Mouse (Mus musculus) CH12.LX (cell line): ENCODE measurements around the gene Bcl9l.

ENCODE experiments used
- CTCF ChIP-seq, 2 experiments: IDR thresholded peaks in 1 of 2; conservative IDR thresholded peaks in 1 of 2; 2 replicates each; pipeline ENCODE4 v1.5.1; 2011 to 2012; ENCODE audit warnings: low read depth in 2 of 2, low read length in 2 of 2, improper control_type of control experiment in 1 of 2, inconsistent platforms in 1 of 2, mild to moderate bottlenecking in 1 of 2, moderate library complexity in 1 of 2
- E2F4 ChIP-seq: IDR thresholded peaks from 2 replicates; pipeline ENCODE4 v1.6.1; 2011; ENCODE audit warnings: low read depth, low read length, improper control_type of control experiment; ENCODE audit not compliant: insufficient replicate concordance
- EP300 ChIP-seq: IDR thresholded peaks from 2 replicates; pipeline ENCODE4 v1.6.1; 2011; ENCODE audit warnings: low read length, improper control_type of control experiment
- ETS1 ChIP-seq: conservative IDR thresholded peaks from 2 replicates; pipeline ENCODE4 v1.6.1; 2012; ENCODE audit warnings: low read depth, mild to moderate bottlenecking, inconsistent platforms, low read length, improper control_type of control experiment, moderate library complexity
- MAX ChIP-seq: IDR thresholded peaks from 2 replicates; pipeline ENCODE4 v1.6.1; 2011; ENCODE audit warnings: low read length, improper control_type of control experiment
- MXI1 ChIP-seq: IDR thresholded peaks from 2 replicates; pipeline ENCODE4 v1.6.1; 2011; ENCODE audit warnings: mild to moderate bottlenecking, low read depth, low read length, improper control_type of control experiment
- NRF1 ChIP-seq: IDR thresholded peaks from 2 replicates; pipeline ENCODE4 v1.6.1; 2014; ENCODE audit warnings: low read depth, mild to moderate bottlenecking, inconsistent platforms, low read length, improper control_type of control experiment, moderate library complexity
- POLR2A ChIP-seq: IDR thresholded peaks from 2 replicates; pipeline ENCODE4 v1.6.1; 2011; ENCODE audit warnings: low read depth, mild to moderate bottlenecking, improper control_type of control experiment, low read length
- POLR2AphosphoS2 ChIP-seq: IDR thresholded peaks from 2 replicates; pipeline ENCODE4 v1.6.1; 2011; ENCODE audit warnings: low read depth, low read length, improper control_type of control experiment
- RCOR1 ChIP-seq: conservative IDR thresholded peaks from 2 replicates; pipeline ENCODE4 v1.6.1; 2012; ENCODE audit warnings: low read depth, mild to moderate bottlenecking, inconsistent platforms, low read length, improper control_type of control experiment
- TBP ChIP-seq: conservative IDR thresholded peaks from 2 replicates; pipeline ENCODE4 v1.6.1; 2011; ENCODE audit warnings: low read depth, low read length, improper control_type of control experiment
- USF1 ChIP-seq: IDR thresholded peaks from 2 replicates; pipeline ENCODE4 v1.6.1; 2014; ENCODE audit warnings: low read depth, mild to moderate bottlenecking, inconsistent platforms, low read length, improper control_type of control experiment
- USF2 ChIP-seq: conservative IDR thresholded peaks from 2 replicates; pipeline ENCODE4 v1.6.1; 2011; ENCODE audit warnings: low read depth, low read length, improper control_type of control experiment

- no peak for TF ChIP-seq CTCF (conservative IDR thresholded peaks at IDR 0.05 in 1 of 2, IDR thresholded peaks at IDR 0.05 in 1 of 2; ENCODE audit: low read depth in 2 of 2, low read length in 2 of 2)
- TF ChIP-seq E2F4, result no peak
- no peak for TF ChIP-seq POLR2A
- TF ChIP-seq USF1, result no peak
- TF ChIP-seq RCOR1, result no peak
- TF ChIP-seq POLR2AphosphoS2, result no peak
- TF ChIP-seq MAX, result no peak
- no peak for TF ChIP-seq MXI1
- no peak for TF ChIP-seq USF2
- TF ChIP-seq ETS1, result no peak
- TF ChIP-seq TBP, result no peak
- no peak for TF ChIP-seq EP300
- no peak for TF ChIP-seq NRF1
Observed at GRCm38 (mm10) chr9:44478229-44478921, 4.2 kb upstream of the Bcl9l start.
